ENCODE assay signal across 13 mouse cellular contexts in the genomic region with DNA sequence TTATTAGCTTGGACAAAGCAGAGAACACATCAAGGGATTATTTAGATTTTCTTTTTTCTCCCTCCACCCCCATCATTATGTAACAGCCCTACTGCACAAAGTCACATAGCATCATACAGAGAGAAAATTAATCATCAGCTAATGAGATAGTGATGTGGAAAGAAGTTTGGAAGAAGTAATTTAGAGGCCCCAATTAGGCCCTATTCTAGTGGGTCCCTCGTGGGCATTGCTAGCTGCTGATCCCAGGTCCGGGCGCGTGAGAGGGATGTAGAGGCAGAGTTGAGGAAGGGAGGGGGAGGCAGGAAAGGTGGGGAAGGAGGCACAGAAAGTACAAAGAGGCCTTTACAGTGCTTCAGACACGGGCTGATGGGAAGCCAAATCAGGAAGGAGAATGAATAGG.
"Had no signal": no experiment of that assay in that cellular context is flagged by ENCODE, and none has a peak within 500 bp of the region (broad histone marks: within the 10 kb centered on the region; RNA-seq: fewer than 3 reads in every experiment).

No protein-coding gene starts in this region.

- H3K9ac ChIP-seq: kidney, embryonic 15.5 days; liver, embryonic 15.5 days; midbrain, embryonic 13.5 days had no signal

- H3K4me3 ChIP-seq: kidney, embryonic 15.5 days; left cerebral cortex, adult 2 months; limb, embryonic 10.5 days; liver, embryonic 15.5 days; midbrain, embryonic 13.5 days had no signal

- H3K27me3 ChIP-seq: kidney, embryonic 15.5 days; liver, embryonic 15.5 days; midbrain, embryonic 13.5 days had no signal

- H3K36me3 ChIP-seq: kidney, embryonic 15.5 days; limb, embryonic 10.5 days; liver, embryonic 15.5 days; midbrain, embryonic 13.5 days had no signal

- DNase-seq: kidney, adult 2 months; kidney, postnatal 4 days; lung, adult 2 months; lung, postnatal 36 days; right cerebral cortex, postnatal 14 days; thymus, postnatal 36 days had no signal

- ATAC-seq: lung, postnatal 0 days; midbrain, embryonic 13.5 days had no signal

- H3K4me2 ChIP-seq: kidney, embryonic 15.5 days; liver, embryonic 11.5 days; liver, embryonic 15.5 days; midbrain, embryonic 13.5 days had no signal

- H3K4me1 ChIP-seq: kidney, embryonic 15.5 days; liver, embryonic 15.5 days had no signal

- H3K27ac ChIP-seq: kidney, embryonic 15.5 days; left cerebral cortex, adult 2 months; limb, embryonic 10.5 days; liver, embryonic 15.5 days; midbrain, embryonic 13.5 days had no signal

- H3K9me3 ChIP-seq: kidney, embryonic 15.5 days; limb, embryonic 10.5 days; liver, embryonic 15.5 days; midbrain, embryonic 13.5 days had no signal
